Mouse (Mus musculus) hindbrain, embryonic 16.5 days (tissue): Measurements from ENCODE around the gene Btnl2. TPM values are rescaled to one million over a fixed set of nuclear protein-coding genes. Genes with fewer than 3 reads are reported as not detected.

Experiments
- ATAC-seq: fragments of 200-750 bp; cut with Nextera tagmentation; 2 replicates; pipeline ENCODE4 v1.8.0; 2017; ENCODE audit warnings: moderate TSS enrichment, moderate library complexity
- H3K27ac ChIP-seq: fragments of 300-500 bp; sonication (generic); 2 replicates; pipeline ENCODE4 v1.5.1; 2014; ENCODE audit warnings: low read depth, mild to moderate bottlenecking, control low read depth, low read length, moderate library complexity
- H3K27me3 ChIP-seq: fragments of 300-500 bp; sonication (generic); replicated peaks from 2 replicates; pipeline ENCODE4 v1.6.1; 2014; ENCODE audit warnings: low read length; ENCODE audit not compliant: control insufficient read depth, insufficient read depth
- H3K36me3 ChIP-seq: fragments of 300-500 bp; sonication (generic); 2 replicates; pipeline ENCODE4 v1.6.1; 2014; ENCODE audit warnings: mild to moderate bottlenecking, low read length, moderate library complexity, mixed read lengths; ENCODE audit not compliant: control insufficient read depth, insufficient read depth
- H3K4me1 ChIP-seq: fragments of 300-500 bp; sonication (generic); 2 replicates; pipeline ENCODE4 v1.6.1; 2014; ENCODE audit warnings: low read depth, low read length; ENCODE audit not compliant: control insufficient read depth, insufficient read depth
- H3K4me2 ChIP-seq: fragments of 300-500 bp; sonication (generic); 2 replicates; pipeline ENCODE4 v1.6.1; 2014; ENCODE audit warnings: mild to moderate bottlenecking, low read length, control low read depth, moderate library complexity
- H3K4me3 ChIP-seq: fragments of 300-500 bp; sonication (generic); 2 replicates; pipeline ENCODE4 v1.5.1; 2014; ENCODE audit warnings: mild to moderate bottlenecking, low read length, control low read depth, moderate library complexity
- H3K9ac ChIP-seq: fragments of 300-500 bp; sonication (generic); 2 replicates; pipeline ENCODE4 v1.6.1; 2014; ENCODE audit warnings: low read depth, mild to moderate bottlenecking, control low read depth, low read length, moderate library complexity
- H3K9me3 ChIP-seq: fragments of 300-500 bp; sonication (generic); 2 replicates; pipeline ENCODE4 v1.6.1; 2014; ENCODE audit warnings: mild to moderate bottlenecking, low read length, moderate library complexity; ENCODE audit not compliant: control insufficient read depth
- WGBS: fragments of 180-500 bp; shearing (Covaris S2); extraction: QIAGEN DNeasy Blood & Tissue Kit; methylation state at CpG from one replicate; pipeline ENCODE4 v1.1.7; 2014; 5-methylcytosine and 5-hydroxymethylcytosine counted together
- polyA plus RNA-seq: library from polyadenylated mRNA; unstranded; fragments of >200 nt; fragmentation: Nextera tagmentation; extraction: Ambion mirVana; gene quantifications from 2 replicates; pipeline ENCODE4 v1.2.1, GENCODE M21; 2015

The Btnl2 gene
- polyA plus RNA-seq, 1 experiment from 2014 or later, result not detected

GRCm38 (mm10) chr17:34313393-34313792 lies 41.2 kb upstream of the Btnl2 start:
- H3K4me2 ChIP-seq, result no peak overlapping the region
- ATAC-seq, result peak; percentile 66; the same call in 1 of the 2 replicates
- H3K27ac ChIP-seq, result no peak overlapping the region
- H3K4me1 ChIP-seq, result 0 out of 2 replicates have a peak, but pooled peaks cover 2% of the 10 kb centered on the region
- no peaks in the 10 kb centered on the region for H3K9me3 ChIP-seq
- no peak overlapping the region for H3K4me3 ChIP-seq
- no peak overlapping the region for H3K9ac ChIP-seq
- H3K27me3 ChIP-seq, result no peaks in the 10 kb centered on the region
- no peaks in the 10 kb centered on the region for H3K36me3 ChIP-seq
- 39% methylated on average over 3 of the region's 3 CpGs for WGBS

GRCm38 (mm10) chr17:34314286-34314685 lies 40.3 kb upstream of the Btnl2 start:
- H3K4me1 ChIP-seq, result no peaks in the 10 kb centered on the region
- ATAC-seq, result no peak
- WGBS, result 58% methylated on average over 9 of the region's 9 CpGs
- H3K27ac ChIP-seq, result no peak overlapping the region
- no peak overlapping the region for H3K9ac ChIP-seq
- H3K27me3 ChIP-seq, result no peaks in the 10 kb centered on the region
- no peak overlapping the region for H3K4me3 ChIP-seq
- H3K36me3 ChIP-seq, result no peaks in the 10 kb centered on the region
- no peaks in the 10 kb centered on the region for H3K9me3 ChIP-seq
- H3K4me2 ChIP-seq, result no peak overlapping the region

- Histone ChIP-seq H3K4me1 (no peaks in the 10 kb centered on the region), H3K4me3 (no peak overlapping the region), H3K36me3 (no peaks in the 10 kb centered on the region), H3K4me2 (no peak overlapping the region), H3K9ac (no peak overlapping the region), H3K27me3 (no peaks in the 10 kb centered on the region), H3K9me3 (no peaks in the 10 kb centered on the region), H3K27ac (no peak overlapping the region)
- ATAC-seq, result no peak
- 87% methylated on average over 1 of the region's 1 CpGs for WGBS
Observed at GRCm38 (mm10) chr17:34315512-34315911, 39.1 kb upstream of the Btnl2 start.

- Histone ChIP-seq H3K27me3 (no peaks in the 10 kb centered on the region), H3K9ac (no peak overlapping the region), H3K36me3 (no peaks in the 10 kb centered on the region), H3K4me1 (no peaks in the 10 kb centered on the region), H3K4me3 (no peak overlapping the region), H3K9me3 (no peaks in the 10 kb centered on the region), H3K27ac (no peak overlapping the region), H3K4me2 (no peak overlapping the region)
- ATAC-seq, result no peak
- 81% methylated on average over 2 of the region's 2 CpGs for WGBS
Observed at GRCm38 (mm10) chr17:34316697-34317096, 37.9 kb upstream of the Btnl2 start.

- H3K36me3 ChIP-seq, result no peaks in the 10 kb centered on the region
- no peak overlapping the region for H3K4me2 ChIP-seq
- no peak overlapping the region for H3K27ac ChIP-seq
- no peaks in the 10 kb centered on the region for H3K27me3 ChIP-seq
- no peak for ATAC-seq
- no peaks in the 10 kb centered on the region for H3K4me1 ChIP-seq
- no peak overlapping the region for H3K4me3 ChIP-seq
- no peak overlapping the region for H3K9ac ChIP-seq
- no peaks in the 10 kb centered on the region for H3K9me3 ChIP-seq
- WGBS, result 44% methylated on average over 2 of the region's 2 CpGs
Observed at GRCm38 (mm10) chr17:34317275-34317674, 37.3 kb upstream of the Btnl2 start.

- no peak within 1 kb of the TSS for H3K27ac ChIP-seq
- no peak within 1 kb of the TSS for H3K4me3 ChIP-seq
- H3K4me1 ChIP-seq, result no peaks in the 10 kb centered on the region
- no peak for ATAC-seq
- H3K9me3 ChIP-seq, result no peaks in the 10 kb centered on the region
- H3K36me3 ChIP-seq, result no peaks in the 10 kb centered on the region
- no peaks in the 10 kb centered on the region for H3K27me3 ChIP-seq
- H3K4me2 ChIP-seq, result no peak within 1 kb of the TSS
- no peak within 1 kb of the TSS for H3K9ac ChIP-seq
- 55% methylated on average over 4 of the region's 4 CpGs for WGBS
Observed at GRCm38 (mm10) chr17:34325436-34325835, 29.2 kb upstream of the Btnl2 start, which contains the start of gene H2-Eb2. TSS of gene H2-Eb2 (plus strand) at chr17:34325665.

GRCm38 (mm10) chr17:34326373-34326772 lies 28.2 kb upstream of the Btnl2 start:
- H3K9me3 ChIP-seq, result no peaks in the 10 kb centered on the region
- H3K36me3 ChIP-seq, result no peaks in the 10 kb centered on the region
- H3K27me3 ChIP-seq, result no peaks in the 10 kb centered on the region
- no peak overlapping the region for H3K4me3 ChIP-seq
- no peak overlapping the region for H3K27ac ChIP-seq
- WGBS, result 78% methylated on average over 3 of the region's 3 CpGs
- H3K4me2 ChIP-seq, result no peak overlapping the region
- no peak overlapping the region for H3K9ac ChIP-seq
- no peak for ATAC-seq
- no peaks in the 10 kb centered on the region for H3K4me1 ChIP-seq

- H3K27me3 ChIP-seq, result no peaks in the 10 kb centered on the region
Observed at GRCm38 (mm10) chr17:34329807-34330206, 24.8 kb upstream of the Btnl2 start.

GRCm38 (mm10) chr17:34331200-34331599 lies 23.4 kb upstream of the Btnl2 start:
- H3K4me2 ChIP-seq, result no peak overlapping the region
- no peak for ATAC-seq
- H3K9ac ChIP-seq, result no peak overlapping the region
- H3K27me3 ChIP-seq, result no peaks in the 10 kb centered on the region
- no peaks in the 10 kb centered on the region for H3K36me3 ChIP-seq
- WGBS, result 96% methylated on average over 1 of the region's 1 CpGs
- H3K9me3 ChIP-seq, result no peaks in the 10 kb centered on the region
- H3K27ac ChIP-seq, result no peak overlapping the region
- no peak overlapping the region for H3K4me3 ChIP-seq
- no peaks in the 10 kb centered on the region for H3K4me1 ChIP-seq

More at GRCm38 (mm10) chr17:34329807-34330206, 24.8 kb upstream of the Btnl2 start:
- no peaks in the 10 kb centered on the region for H3K4me1 ChIP-seq
- ATAC-seq, result no peak
- H3K9me3 ChIP-seq, result no peaks in the 10 kb centered on the region
- H3K9ac ChIP-seq, result no peak overlapping the region
- 76% methylated on average over 2 of the region's 2 CpGs for WGBS
- H3K27ac ChIP-seq, result no peak overlapping the region
- no peak overlapping the region for H3K4me2 ChIP-seq
- no peak overlapping the region for H3K4me3 ChIP-seq
- H3K36me3 ChIP-seq, result no peaks in the 10 kb centered on the region
